Mouse (Mus musculus): Measurements from ENCODE around the gene Fignl1.

DNA sequence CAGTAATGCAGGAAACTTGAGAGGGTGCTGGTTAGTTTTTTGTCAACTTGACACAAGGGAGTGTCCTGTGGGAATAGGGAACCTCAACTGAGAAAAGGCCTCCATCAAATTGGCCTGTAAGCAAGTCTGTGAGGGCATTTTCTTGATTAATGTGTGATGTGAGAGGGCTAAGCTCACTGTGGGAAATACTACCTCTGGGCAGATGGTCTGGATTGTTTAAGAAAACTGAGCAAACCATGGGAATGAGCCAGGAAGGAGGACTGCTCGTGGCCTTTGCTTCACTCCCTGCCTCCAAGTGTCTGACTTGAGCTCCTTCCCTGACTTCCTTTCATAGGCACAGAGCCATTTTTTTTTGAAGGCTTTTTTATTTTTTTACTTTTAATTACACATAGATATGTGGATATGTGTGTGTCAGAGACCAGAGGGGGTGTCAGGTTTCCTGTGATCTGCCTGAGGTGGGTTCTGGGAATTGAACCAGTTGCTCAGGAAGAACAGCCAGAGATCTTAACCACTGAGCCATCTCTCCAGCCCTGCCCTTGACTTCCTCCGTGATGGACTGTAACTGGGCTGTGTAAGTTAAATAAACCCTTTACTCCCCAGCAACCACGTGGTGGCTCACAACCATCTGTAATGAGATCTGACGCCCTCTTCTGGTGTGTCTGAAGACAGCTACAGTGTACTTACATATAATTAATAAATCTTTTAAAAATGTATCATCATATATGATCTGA lies 45.1 kb upstream of the Fignl1 start:
- TF ChIP-seq CTCF (IDR thresholded peaks at IDR 0.05; ENCODE audit: borderline replicate concordance, insufficient read depth, low read depth, low read length) (no peak), POLR2A (IDR thresholded peaks at IDR 0.05; ENCODE audit: borderline replicate concordance, insufficient read depth, low read length) (no peak)
